Mouse (Mus musculus): Measurements from ENCODE around the gene Ampd2.

- TF ChIP-seq CTCF (IDR thresholded peaks at IDR 0.05; ENCODE audit: extremely low read depth, insufficient read depth, insufficient read length, insufficient replicate concordance) (no peak), POLR2A (IDR thresholded peaks at IDR 0.05; ENCODE audit: low read depth, low read length) (no peak)
Observed at GRCm38 (mm10) chr3:108088842-108089380, 2.5 kb upstream of the Ampd2 start.

All from spleen, adult 2 months (tissue).